Comparison of ENCODE assay signal across 15 mouse cellular contexts in genomic region chr11:11513008-11513799, GRCm38 (mm10). TPM values are rescaled to one million over a fixed set of nuclear protein-coding genes. Genes with fewer than 3 reads are reported as not detected.
DNase-seq lines count a peak whose midpoint lies in the region.
"Had no signal": no experiment of that assay in that cellular context is flagged by ENCODE, and none has a peak within 500 bp of the region (broad histone marks: within the 10 kb centered on the region; RNA-seq: fewer than 3 reads in every experiment).

No protein-coding gene starts in this region.

- peak; percentile 31 to 46 for DNase-seq in spleen, postnatal 36 days (ENCODE audit: low spot score in 2 of 2)
- DNase-seq in spleen, postnatal 14 days (ENCODE audit: low spot score in 2 of 2), result no peak
- peak; percentile 92 for DNase-seq in MEL-GATA-1-ER (ENCODE audit: extremely low read depth, low read depth)
- DNase-seq in induced T-regulatory cell, adult 2 months (ENCODE audit: low read depth), result peak; percentile 43
- DNase-seq in cerebellum, adult 18-20 months, result no peak
- DNase-seq in gastrocnemius, adult 8-10 months (ENCODE audit: low spot score in 2 of 2), result no peak
- DNase-seq in natural killer cell, adult 2 months (ENCODE audit: low spot score in 2 of 2), result no peak
- DNase-seq: cerebellum, adult 8-10 months; gastrocnemius, postnatal 36 days; heart, postnatal 14 days; kidney, postnatal 10 days; lung, embryonic 14.5 days; lung, postnatal 4 days; spleen, adult 18-20 months; thymus, postnatal 25 days had no signal

RNA-seq across cellular contexts. Expression of gene Zpbp, which starts 51.0 kb away (rescaled TPM):
- under 1 TPM; 0.05 to 0.19 (median 0.15) TPM for total RNA-seq in gastrocnemius, adult 8-10 months (2022)

RNA-seq across cellular contexts. Expression of gene Spata48, which starts 51.3 kb away (rescaled TPM):
- 1 to 10 TPM in 2 of 4 experiments, not detected in 2; 1.1 to 1.3 TPM for total RNA-seq in gastrocnemius, adult 8-10 months (2022)

Comparison
In these comparisons a context has a peak if more than half of its experiments do, and no peak if none do; other contexts are left out.
1. DNase-seq: peak in spleen, postnatal 36 days (2 of 2), MEL-GATA-1-ER (single experiment) and induced T-regulatory cell, adult 2 months (single experiment); none in spleen, postnatal 14 days (0 of 2), cerebellum, adult 18-20 months (0 of 2), gastrocnemius, adult 8-10 months (0 of 2) and natural killer cell, adult 2 months (0 of 2).